Mouse (Mus musculus) MEL-GATA-1-ER (cell line): ENCODE measurements around the gene Nsmce1.

Experiments used
- DNase-seq: peaks from one replicate; pipeline ENCODE4 v3.0.0-alpha.2; 2012; ENCODE audit warnings: low read depth; ENCODE audit errors: extremely low read depth

Gene Nsmce1

DNA sequence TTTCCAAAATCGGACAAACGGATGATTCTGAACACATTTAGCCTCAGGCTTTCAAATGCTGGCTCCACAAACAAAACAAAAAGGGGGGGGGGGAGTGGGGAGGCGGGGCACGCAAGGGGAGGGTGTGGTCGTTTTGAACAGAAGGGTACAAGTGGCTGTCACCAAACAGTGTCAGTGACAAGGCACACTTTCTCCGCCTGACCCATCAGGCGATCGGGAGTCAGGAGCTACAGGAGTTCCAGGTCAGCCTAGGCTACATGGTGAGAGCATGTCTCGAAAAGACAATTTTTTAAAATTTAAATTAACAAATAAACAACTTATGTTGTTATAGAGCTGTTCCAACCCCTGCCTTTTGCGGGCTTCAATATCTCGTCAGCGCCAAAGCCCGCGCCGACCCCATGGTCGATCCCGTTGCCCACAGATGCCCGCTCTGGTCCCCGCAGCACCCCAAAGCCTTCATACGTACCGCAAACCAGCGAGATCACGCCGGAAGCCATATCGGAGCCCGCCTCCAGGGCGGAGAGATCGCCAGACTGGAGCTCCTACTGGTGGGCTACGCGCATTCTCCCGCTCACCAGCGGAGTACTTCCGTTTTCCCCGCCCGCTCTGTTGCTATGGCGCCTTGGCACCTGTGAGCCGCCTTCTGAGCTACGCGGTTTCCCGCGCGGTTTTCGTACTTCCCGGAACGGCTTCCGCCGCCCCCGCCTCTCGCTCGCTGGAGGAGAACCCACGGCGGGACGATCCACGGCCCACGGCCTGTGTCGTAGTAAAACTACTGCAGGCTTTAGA lies at the start of gene Nsmce1:
TSS of gene Nsmce1 (minus strand) at position 650 of the 789 bp plus-strand sequence.
- DNase-seq: peak; percentile 93

DNA sequence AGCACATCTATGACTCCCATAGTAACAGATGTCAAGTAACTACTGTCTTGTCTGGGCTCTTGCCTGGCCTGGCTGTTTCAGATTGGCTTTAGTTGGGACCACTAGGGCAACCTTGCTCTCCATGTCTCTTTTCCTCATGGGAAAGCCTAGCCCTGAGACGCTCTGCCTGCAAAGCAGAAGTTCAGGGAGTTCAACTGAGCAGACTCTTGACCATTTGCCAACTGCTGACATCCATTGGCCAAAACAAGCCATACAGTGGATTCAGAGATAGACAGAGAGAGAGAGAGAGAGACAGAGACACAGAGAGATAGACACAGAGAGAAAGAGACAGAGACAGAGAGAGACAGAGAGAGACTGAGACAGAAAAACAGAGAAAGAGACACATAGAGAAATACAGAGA lies 49.6 kb upstream of the Nsmce1 start:
- DNase-seq: no peak

DNA sequence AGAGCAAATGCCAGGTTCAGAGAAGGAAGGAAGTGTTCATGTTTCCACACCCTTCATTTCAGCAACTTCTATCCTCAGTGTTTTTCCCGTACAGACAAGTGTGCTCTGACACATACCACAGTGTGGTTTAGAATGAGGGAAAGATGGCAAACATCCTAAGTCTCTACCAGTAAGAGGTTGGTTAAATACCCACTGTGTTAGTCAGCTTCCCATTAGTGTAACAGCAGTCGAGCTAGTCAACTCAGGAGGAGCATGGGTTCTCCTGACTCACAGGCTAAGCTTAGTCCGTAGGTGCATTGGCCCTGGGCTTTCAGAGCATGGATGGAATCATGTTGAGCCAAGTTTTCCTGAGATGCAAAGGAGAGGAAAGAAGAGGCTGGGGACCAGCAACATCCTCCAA lies 48.0 kb upstream of the Nsmce1 start:
- DNase-seq: no peak

DNA sequence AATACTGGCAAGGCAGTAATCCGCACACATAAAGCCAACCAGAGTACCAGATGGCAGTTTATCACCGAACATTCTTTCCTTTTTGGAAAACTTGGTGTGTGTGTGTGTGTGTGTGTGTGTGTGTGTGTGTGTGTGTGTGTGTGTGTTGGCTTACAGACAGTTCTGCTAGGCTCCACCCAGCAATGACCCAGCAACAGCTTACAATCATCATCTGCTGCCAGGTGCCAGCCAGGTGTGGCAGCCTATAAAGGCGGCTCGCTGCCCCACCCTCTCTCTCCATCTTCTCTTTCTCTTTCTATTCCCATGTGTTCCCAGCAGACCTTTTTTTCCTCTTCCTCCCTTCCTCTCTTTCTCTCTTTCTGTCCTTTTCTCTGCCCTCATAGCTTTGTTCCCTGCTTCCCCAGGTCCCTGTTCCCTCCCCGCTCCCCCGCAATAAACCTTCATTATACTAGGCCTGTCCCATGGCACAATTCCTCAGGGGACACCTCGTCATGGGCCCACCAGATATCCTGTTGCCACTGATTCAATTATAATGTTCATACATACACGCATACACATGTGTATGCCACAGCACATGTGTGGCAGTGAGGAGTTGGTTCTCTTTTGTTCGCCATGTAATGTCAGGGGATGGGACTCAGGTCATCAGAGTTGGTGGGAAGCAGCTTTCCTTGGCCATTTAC lies 36.6 kb upstream of the Nsmce1 start:
- no peak for DNase-seq

DNA sequence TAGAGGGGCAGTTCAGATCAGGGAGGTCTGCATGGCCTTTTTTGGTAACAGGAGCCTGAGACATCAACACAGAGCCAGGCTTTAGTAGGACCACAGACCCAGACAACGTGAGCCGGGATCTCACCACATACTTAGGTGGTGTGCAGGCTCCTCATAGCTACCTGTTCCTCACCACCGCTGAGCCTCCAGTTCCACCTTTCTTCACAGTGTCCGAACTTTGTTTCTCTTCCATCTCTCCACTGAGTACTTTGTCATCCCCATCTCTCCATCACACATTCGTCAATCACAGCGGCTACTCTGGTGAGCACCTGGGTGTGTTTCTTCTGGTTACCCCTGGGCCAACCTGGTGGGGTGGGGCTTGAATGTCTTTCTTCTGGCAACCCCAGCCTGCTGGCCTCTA lies 35.8 kb upstream of the Nsmce1 start:
- DNase-seq: no peak

DNA sequence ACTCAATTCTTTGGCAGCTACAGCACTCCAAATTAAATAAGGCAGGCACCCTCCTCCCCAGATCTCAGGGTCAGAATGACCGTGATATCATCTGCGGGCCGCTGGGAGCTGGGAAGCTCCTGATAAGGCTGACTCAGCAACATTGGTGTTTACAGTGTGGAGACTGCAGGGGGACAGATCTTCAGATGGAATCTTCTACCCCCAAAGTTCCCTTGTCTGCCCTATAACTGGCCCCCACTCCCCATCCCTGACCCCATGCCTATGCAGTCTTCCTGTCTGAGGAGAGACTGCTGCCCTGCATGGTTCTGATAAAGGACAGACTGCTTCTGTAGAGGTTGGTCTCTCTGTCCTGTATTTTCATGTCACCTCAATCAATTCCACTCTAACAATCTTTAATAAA lies 31.7 kb upstream of the Nsmce1 start:
- DNase-seq: no peak

DNA sequence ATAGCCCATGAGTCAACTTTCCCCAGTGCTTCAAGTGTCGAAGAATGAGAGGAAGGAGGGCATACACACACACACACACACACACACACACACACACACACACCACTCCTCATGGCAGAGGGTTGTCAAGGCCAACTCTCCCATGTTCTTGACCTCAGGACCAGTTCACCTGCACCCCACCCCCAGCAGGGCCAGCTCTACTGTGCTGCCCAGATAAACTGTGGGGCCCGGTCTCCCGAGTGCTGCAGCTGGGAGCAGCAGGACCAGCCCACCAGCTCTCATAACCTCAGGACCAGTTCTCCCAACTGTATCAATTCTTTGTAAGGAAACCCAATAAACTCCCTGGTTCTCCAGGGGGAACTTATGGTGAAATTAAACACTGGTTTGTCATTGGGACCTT lies 28.3 kb upstream of the Nsmce1 start:
- no peak for DNase-seq

DNA sequence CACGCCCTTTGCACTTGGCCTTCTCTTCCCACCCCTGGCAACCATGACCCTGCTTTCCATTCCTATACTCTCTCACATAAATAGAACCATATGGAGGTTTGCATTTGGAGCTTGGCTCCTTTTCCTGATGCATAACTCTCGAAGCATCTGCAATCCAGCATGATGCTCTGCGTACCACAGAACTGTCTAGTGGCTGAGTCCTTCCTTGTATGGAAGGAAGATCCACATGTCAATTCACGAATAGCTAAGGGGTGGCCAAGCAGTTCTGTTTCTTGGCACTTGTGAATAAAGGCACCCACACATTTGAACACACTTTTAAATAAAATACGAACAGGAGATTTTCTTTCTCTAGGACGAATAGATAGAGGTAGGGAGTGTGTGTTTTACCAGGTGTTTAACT lies 26.1 kb upstream of the Nsmce1 start:
- DNase-seq: no peak

DNA sequence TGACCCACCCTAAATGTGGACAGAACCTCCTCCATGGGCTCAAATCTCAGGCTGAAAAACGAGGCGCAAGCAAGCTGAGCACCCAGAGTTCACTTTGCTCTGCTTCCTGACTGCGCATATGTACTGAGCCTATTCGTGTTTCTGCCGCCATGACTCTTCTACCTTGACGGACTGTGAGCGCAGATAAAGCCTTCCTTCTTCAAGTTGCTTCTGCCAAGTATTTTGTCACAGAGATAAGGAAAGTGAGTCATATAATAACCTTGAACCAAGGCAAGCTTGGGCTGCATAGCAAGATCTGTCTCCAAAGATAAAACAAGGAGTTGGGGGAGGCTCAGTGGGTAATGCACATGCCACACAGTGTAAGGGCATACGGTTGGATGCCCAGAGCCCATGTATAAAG lies 25.3 kb upstream of the Nsmce1 start:
- DNase-seq: peak; percentile 66

DNA sequence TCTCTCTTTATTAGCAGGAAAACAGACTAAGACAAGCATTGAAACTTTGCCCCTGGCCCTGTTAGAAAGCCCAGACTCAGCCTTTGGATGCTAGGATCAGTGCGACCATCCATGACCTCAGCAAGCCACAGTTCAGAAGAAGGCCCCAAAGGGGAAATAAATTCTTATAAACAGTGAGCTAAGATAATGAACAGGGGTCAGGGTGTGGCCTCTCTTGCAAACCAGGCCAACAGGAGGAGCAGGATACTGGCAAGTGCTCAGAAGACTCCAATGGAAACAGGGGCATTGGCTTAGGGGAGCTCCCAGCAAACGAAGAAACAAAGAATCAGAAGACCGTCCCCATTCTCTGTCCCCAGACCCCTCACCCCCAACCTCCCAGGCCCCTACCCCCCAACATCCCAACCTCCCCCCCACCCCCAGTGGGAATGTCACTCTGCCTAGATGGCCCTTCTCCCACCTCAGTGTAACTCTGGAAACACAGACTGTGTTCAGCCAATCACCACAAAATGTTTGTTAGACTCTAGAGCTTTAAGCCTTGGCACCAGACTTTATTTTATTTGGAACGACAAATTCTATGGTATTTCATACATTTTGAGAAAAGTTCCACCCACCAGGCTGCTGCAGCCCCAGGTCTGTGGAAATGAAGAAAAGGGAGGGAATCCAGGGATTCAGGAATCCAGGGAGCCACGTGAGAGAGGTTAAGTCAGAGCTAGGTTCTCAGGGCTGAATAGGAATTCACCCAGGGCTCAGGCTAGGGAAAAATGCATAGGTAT lies 23.9 kb upstream of the Nsmce1 start:
- DNase-seq: no peak

DNA sequence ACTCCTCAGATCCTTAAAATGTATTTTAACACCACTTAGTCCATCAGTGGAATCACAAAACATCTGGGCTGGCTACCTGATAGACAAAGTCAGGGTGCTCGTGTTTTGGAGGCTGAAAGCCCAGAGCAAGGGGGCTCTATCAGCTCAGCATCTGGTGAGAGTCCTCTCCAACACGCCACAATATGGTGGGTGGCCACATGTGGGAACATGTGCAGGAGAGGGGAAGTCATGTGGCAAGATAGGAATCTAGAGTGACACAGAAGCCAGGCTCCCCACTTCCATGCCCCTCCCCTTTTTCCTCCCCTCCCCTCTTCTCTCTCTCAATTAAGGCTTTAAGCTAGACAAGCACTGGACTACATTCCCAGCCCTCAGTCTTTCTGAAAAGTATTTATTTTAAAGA lies 20.5 kb upstream of the Nsmce1 start:
- no peak for DNase-seq

DNA sequence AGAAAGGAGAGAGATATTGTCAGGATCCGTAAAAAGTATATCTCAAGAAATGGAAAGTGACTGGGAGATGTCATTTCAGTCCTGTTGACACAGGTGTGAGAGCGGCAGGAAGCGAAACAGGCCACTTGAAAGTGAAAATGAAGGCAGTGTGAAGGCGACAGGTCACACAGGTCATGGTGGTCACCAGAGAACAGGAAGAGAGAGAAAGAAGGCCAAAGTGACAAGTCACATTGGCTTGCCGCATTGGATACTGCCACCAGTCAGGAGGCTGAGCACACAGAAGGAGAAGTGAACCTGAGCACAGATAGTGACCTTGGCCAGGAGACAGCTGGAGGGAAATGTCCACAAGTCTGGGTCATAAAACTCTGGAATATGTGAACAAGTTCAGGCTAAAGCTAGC lies 20.0 kb upstream of the Nsmce1 start:
- no peak for DNase-seq

DNA sequence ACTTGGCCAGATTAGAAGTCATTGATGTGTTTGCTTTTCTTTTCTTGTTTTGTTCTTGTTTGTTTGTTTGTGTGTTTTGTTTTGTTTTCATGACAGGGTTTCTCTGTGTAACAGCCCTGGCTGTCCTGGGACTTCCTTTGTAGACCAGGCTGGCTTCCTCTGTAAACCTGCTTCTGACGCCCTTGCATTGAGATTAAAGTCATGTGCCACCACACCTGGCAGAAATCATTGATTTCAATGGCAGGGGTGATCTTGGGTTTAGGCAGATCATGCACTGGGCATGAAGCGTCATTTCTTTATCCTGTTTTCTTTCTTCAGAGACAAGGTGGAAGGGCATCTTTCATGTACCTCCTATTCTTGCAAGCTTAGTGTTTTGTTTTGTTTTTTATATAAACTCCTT lies 15.9 kb upstream of the Nsmce1 start:
- no peak for DNase-seq

DNA sequence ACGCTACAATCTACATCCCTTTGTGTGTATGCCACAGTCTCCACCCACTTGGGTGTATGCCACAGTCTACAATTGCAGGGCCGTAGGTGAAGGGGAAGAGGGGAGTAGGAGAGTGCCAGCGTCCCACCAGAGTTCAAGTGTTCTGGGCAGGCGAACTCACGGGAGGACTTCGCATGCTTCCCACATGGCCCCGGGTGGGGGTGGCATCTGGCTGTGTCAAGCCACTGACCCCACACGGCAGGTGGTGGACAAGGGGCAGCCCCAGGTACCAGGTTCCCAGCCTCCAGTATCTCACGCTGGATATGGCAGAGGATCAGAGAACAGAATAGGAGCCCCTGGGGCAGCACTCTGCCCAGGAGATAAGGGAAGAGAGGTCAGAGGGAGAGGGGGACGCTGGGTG lies 14.2 kb upstream of the Nsmce1 start:
- no peak for DNase-seq

DNA sequence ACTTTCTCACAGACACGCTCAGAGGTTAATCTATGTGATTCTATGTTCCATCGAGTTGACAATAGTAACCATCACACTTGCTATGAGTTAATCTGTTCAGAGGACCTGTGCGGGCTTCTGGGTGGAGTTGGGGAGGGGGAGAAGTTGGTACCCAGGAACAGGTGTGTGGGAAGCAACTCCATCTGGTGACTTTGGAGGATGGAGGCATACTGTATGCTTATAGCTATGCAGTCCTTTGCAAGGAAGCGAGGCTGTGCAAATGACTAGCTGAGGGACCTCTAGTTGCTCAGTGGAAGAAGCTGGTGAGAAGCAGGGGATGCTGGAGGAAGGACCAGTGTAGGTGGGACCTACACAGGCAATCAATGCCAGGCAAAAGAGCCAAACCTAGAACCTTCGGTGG lies 13.2 kb upstream of the Nsmce1 start:
- no peak for DNase-seq

DNA sequence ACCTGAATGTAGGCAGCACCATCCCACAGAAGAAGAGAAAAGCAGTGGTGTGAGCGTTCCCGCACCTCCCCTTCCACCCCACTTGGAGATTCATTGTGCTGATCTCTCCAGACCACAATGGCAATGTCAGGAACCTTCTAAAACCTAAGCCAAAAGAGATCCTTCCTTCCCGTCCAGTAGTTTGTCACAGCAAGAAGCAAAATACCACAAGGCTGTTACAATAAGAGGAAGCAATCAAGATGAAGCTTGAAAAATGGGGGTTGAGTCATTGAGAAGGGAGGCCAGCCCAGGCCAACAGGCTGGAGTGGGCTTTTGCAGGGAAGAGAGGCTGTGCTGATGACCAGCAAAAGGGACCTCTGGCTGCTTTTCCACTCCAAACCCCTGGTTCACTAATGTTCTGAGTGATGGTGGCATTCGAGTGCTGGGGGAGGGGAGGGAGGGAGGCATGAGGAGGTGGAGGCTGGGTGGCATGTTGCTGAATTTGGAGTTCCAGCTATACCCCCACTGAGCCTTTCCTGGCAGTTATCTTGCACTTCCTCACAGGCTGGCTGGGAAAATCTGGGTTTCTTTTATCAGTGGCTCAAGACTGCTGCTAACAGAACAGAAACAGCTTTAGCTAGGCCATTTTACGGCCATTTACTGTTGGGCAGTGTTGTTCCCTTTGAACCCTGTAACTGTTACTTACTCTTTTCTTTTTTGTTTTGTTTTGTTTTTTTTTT lies 12.1 kb upstream of the Nsmce1 start:
- DNase-seq: no peak

DNA sequence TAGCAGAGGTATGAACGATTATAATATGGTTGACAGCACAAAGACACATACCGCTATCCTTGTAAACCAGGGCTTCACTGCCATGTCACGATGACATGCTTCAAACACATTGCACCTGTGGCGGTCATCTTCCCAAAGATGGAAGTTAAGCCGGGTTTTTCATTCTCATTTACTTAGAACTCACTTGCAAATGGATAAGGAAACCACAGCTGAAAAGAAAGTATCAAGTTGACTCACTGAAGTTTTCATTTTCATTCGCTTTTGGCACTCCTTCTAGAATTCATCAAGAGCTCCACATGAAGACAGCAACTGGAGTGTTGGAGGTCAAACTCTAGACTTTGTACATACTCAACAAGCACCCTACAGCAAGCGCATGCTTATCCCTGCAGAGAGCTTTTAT lies 9.5 kb upstream of the Nsmce1 start:
- no peak for DNase-seq

DNA sequence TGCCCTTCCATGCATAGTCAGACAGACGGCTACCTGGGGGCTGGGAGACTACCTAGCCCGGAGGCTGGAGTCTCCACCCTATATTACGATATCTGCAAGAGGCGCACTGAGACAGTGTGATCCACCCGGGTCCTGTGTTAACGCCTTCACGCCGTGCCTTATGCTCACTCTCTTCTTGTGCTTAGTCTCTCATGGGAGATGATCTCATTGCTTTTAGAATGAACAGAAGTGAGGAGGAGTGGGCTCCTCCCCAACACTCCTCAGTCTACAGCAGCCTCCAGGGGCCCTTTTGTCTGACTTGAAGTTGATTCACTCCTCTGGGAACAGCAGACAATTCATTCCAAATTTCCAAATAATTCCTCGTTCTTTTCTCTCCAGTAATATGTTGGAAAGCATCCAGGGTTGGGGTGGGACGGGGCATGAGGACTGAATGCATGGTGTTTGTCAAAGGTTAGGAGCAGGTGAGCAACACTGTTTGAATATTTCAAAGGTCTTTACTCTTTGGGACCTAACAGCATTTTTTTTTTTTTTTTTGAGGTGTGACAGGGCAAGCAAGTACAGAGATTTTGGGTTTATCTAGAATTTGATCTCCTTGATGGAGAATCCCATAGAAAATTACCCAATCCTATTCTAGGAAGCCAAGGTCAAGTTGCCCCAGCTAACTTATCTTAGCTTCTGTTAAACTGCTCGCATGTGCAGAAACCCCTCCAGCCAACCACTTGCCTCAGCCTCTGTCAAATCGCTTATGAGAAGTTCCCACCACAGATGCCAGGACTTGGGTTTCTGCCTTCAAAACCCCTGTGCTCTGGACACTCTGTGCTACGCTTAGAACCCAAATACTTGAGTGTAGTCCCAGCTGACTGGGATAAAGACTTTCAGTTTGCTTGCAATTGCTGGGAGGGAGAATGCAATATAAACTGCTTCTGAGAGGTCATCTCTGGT lies 8.8 kb upstream of the Nsmce1 start:
- DNase-seq: no peak

DNA sequence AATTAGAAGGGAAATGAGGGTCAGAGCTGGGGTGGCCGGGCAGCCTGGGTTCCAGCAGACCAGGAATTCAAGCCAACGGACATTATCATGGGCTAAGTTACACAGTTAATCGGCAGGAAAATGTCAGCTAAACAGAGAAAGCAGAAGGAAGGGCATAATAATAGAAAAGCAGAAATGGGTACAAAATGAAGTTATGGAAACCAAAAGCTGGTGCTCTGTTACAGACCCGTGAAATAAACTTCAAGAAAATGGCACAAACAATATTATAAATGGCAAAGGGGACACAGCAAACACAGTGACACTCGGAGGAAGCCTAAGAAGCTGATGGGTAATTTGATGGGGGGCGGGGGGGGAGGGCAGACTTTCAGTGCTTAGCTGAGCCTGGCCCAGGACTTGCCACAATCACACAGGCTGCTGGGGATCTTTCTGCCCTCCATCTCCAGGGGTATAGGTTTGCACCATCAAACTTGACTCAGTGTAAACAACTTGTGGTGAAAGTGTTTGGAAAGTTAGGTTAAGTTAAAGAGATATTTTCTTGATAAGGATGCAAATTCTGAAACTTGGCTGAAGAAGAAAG lies 4.6 kb upstream of the Nsmce1 start:
- no peak for DNase-seq

DNA sequence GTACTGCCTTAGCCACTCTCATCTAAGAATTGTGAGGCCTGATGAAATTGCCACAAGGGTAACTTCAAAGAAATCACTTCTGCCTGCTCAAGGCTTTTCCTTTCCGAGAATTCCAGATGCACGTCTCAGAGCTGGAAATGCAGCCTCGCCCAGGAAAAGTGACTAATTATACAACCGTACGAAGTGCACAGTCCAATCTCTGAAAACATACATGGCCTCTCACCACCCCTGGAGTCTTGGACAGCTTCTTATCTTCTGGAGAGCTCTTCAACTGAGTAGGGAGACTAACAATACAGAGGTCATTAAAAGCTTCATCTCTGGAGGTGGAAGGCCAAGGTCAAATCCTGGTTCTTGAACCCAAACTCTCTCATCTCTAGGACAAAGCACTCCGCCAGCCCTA lies 1.2 kb upstream of the Nsmce1 start:
- DNase-seq: no peak
